Mouse (Mus musculus): ENCODE data around the gene Zfand3.

GRCm38 (mm10) chr17:30163793-30164192, 159.3 kb downstream of the Zfand3 start:
- no peak for TF ChIP-seq CTCF (IDR thresholded peaks at IDR 0.05; ENCODE audit: low read depth)
- TF ChIP-seq EP300 (IDR thresholded peaks at IDR 0.05; ENCODE audit: low read depth) = no peak

Measured in liver, embryonic 14.5 days (tissue).